Mouse (Mus musculus) 3T3-L1 (cell line): ENCODE measurements around the gene Hrc.

ENCODE experiments used
- DNase-seq: peaks from one replicate; pipeline ENCODE4 v3.0.0-alpha.2; 2015; ENCODE audit warnings: low read depth, low spot score

Gene Hrc

DNA sequence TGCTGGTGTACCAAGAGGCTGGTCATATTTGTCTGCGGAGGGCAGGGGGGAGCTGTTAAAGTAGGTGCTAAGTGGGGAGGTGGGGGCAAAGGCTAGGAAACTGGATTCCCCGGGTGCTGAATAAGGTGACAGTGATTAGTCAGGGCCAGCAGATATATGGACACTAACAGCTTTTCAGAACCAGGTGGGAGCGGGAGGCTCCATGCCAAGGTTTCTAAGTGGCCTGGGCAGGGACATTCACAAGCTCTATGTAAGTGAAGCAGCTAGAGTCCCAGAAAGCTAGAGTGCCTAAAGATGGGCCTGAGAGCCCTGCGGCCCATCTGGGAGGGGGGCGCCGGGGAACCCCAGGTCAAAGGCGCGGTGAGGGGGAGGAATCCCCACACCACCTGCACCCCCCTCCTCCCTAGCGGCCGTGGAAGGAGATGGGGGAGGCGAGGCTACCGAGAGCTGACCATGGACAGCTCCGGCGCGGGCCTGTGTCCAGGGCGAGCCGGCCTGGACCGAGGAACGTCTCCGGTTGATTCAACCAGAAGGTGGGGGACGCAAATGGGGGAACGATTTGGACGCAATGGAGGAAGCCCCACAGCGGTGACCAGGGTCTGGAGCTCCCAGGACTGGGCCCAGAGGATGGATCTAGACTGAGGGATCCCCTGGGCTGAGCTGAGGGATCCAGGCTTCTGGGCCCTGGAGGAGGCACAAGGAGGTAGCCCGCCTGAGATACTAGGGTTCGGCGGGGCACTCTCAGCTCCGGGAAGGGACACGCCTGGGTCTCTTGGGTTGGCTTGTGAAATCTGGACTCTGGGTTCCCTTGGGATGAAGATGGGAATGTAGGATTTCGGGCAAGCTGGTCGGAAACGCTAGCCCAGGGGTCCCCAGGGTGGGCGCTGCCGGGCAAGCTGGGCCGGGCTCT, 30.9 kb downstream of the Hrc start:
- DNase-seq, result peak; percentile 28

DNA sequence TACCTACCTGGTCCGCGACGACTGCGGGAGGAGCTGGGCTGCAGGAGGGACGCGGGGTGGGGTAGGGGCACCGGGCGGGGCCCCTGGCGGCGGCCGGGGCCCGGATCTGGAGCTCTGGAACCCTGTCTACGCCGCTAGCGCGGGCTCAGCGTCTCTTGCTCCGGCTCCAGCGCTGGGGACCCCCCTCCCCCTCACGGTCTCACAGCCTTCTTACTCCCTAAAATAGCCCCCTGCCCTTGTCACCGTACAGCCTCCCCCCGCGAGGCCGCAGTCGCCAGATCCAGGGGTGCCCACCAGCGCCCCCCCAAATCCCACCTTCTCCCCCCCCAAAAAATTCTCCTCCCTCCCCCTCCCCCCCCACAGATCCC, 31.5 kb downstream of the Hrc start, which contains the start of gene Ppfia3:
Gene Ppfia3, minus strand, starts transcription at position 368 of the 368 bp plus-strand sequence.
- DNase-seq, result no peak

DNA sequence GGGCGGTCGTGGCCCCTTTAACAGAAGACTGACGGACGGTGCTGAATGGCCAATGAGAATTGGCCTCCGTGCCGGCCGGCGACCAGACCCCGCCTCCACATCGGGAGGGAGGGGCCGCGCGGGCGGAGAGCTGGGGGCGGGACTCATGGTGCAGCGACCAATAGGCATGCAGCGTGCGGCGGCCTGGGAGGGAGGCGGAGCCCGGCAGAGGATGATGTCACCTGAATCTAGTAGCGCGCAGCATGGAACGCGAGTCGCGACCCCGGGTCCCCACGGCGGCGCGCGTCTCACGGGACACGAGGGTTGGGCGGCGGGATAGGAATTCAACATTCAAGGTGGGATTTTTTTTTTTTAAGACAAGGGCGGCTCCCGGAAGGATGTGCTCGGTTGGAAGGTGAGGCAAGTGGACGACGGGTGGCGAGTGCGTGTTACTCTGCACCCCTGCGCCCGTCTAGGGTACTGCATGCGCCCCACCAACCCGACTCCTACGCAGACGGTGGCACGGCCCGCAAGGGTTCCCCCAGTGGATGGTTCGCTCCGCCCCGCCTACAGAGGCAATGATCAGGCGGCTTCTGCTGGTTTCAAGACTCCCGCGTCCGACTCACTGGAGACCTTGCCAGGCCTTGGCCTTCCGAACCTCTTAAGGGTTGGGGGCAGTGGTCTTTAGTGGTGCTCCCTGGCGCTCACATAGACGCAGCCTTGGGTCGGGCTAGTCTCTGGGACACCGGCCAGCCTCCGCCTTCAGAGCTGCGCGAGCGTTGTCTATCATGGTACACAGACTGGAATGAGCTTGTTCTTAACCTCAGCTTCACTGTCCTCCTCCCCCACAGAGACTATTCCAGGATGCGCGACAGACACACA, 32.2 kb downstream of the Hrc start:
- DNase-seq, result peak; percentile 92

DNA sequence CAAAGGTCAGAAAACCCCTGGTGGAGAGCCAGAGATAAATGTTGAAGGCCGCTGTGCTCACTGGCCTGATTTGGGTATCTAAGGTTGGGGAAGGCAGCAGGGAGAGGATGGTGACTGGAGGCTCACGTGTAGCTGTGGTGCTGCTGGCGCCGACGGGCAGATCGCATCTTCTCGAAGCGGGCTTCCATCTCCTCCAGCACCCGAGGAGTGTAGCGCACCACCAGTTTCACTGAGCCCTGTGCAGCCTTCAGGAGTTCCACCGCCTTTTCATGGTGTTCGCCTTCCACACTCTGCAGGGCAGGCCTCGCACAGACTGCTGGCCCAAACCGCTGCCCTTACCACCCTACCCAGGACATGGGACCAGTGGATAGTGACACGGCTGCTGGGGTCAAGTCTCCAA, 33.1 kb downstream of the Hrc start:
- no peak for DNase-seq

DNA sequence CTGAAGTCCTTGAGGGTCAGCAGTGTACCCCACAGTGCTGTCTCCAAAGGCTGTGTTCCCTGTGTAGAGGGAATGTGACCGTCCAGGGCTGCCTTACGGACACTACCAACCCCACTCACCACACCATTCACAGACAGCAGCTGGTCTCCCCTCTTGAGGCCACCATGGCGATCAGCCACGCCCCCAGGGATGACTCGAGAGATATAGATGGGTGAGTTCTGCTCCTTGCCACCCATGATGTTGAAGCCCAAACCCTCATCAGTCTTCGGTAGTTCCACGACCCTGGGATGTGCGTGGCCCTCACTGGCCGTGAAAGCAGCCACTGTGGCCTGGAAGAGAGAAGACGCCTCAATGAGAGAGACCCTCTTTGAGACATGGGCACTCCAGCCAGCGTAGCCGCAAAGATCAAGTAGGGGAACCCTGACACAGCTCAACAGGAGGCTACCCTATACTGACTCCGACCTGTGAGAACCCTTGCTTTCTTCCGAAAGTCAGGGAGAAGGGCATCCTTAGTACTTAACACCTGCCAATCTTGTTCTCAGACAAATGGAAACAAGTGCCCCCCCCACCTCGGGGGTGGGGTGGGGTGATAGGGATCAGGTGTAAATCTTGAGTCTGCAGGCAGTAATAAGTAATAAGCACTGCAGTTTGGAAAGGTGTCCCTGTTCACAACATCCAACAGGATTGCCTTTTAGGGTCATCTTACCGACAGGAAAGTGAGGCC, 34.1 kb downstream of the Hrc start:
- no peak for DNase-seq

DNA sequence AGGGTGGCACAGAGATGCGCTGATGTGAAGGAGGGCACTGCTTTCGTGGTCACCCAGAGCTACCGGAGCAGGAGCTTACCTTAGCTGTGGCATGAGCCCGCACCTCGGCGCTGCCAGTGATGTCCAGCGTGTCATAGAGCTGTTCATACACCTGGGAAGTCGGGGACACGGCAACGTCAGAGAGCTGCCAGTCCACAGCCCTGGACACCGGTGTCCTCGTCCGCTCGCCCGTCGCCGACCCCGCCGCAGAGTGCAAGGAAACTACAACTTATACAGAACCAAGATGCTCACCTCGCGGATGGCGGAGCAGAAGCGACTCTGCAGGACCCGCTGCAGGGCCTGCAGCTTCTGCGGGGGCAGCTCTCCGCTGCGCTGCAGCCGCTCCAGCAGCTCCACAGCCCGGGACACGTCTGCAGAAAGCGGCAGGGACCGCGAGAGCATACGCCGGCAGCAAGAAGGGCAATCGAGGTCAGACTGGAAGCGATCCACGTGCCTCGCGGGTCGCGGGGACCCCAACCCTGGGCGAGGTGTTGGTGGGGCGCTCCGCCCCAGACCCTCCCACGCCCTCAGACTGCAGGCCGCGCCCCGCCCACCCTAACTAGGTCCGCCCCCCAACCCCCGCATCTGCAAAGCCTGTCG, 34.9 kb downstream of the Hrc start:
- DNase-seq, result no peak

DNA sequence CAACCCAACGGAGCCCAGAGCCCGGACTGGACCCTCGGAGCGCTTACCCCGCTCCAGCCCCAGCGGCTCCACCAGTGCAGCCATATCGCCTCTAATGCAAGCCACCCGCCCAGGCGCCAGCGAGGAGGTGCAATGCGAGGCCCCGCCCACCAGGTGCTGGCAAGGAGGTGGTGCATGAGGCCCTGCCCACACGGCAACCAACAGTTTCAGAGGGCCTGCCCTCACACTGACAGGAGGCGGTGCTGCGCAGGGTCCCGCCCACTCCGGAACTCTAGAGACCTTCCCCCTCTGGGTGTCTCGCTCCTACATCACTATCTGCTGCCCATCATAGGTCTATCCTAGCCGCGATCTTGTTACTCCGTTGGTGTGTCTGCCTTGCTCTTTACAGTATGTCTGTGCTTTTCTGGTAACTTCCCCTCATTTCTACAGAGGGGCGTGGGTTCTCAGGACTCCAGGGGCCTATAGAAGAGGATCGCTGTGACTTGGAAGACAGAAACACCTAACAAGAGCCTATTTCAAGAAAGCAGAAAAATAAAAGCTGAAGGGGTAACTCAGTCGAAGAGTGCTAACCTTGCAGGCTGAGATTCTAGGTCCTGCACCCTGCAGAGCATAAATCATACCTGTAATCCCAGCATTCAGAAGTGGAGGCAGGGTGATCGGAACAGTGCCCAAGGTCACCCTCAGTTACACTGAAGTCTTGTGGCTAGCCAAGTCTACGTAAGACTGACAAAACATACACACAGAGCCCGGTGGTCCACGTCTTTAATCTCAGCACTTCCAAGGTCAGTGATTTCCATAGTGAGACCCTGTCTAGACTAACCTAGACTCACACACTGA, 35.6 kb downstream of the Hrc start, which contains the start of gene Lin7b:
Gene Lin7b, minus strand, starts transcription at position 109 of the 837 bp plus-strand sequence.
- DNase-seq, result no peak

DNA sequence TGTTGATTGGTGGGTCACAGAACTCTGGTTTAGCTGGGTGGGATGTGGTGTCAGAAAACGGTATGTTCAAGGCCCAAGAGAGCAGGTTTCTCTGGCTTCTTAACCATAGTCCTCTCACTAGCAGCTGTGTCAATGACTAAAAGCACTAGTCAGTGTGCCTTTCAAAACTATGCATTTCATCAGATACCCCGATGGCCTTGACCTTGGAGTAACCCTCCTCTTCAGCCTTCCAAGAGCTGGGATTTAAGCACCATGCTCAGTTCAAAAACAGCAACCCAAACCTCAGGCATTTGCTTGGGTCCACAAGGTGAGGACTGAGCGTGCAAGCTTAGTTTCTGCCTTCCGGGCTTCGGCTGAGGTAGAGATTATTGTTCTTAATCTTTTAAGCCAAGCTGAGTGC, 37.3 kb downstream of the Hrc start:
- no peak for DNase-seq

DNA sequence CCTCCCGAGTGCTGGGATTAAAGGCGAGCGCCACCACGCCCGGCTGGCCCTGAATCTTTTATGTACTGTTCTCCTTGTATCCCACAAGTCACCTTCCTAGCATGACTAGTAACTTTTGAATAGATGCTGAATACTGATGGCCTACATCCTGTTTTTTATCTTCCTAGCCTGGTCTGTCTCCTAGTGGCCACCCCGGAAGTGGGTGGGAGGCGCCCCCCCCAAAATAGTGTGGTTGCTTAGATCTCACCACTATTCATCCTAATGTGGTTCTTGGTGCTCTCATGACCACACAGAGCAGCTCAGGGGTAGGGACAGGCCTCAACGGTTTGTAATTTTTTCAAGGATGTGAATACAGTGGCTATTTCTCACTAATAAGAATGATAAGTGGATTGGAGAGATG, 39.5 kb downstream of the Hrc start:
- DNase-seq, result no peak

DNA sequence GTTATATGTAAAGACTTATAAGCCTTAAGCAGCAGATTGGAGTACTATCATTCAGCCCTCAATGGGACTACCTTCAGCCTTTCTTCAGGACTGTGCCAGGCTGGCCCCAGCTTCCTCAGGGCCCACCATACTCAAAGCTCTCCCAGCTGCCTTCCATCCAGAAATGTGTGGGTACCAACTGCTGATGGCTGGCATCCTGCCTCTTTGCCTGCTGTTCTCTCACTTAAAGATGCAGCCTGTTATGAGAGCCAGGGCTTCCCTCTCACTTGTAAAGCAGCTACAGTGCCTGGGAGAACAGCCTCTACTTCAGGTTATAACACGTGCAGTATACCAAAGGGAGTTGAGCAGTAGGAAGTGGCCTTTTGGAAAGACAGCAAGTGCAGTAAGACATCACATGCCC, 41.0 kb downstream of the Hrc start:
- DNase-seq, result no peak

DNA sequence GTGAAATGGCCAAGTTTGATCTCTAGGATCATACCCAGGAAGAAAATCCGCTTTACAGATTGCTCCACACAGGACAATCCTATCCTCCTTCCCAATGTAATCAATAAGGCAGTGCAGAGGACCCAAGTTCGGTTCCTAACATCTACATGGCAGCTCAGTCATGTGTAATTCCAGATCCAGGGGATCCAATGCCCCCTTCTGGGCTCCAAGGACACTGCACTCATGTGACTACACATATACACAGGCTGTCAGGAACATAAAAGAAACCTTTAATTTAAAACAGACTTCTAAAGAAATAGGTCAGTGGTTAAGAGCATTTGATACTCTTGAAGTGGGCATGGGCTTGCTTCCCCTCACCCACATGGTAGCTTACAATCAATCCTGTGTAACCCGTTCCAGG, 51.0 kb downstream of the Hrc start:
- peak; percentile 48 for DNase-seq
